Mouse (Mus musculus): ENCODE data around the gene Cabp7. TPM values are rescaled to one million over a fixed set of nuclear protein-coding genes. Genes with fewer than 3 reads are reported as not detected.

Cabp7 gene
- polyA plus RNA-seq, 1 experiment = 3.5 TPM

- Histone ChIP-seq H3K36me3 (ENCODE audit: control insufficient read depth, insufficient read depth, low read length, poor library complexity, severe bottlenecking) (no peaks in the 10 kb centered on the region), H3K9me3 (replicated peaks; ENCODE audit: control insufficient read depth, insufficient read depth, low read length, poor library complexity, severe bottlenecking) (no peaks in the 10 kb centered on the region), H3K4me3 (ENCODE audit: low read depth, low read length) (no peak overlapping the region), H3K4me1 (ENCODE audit: control insufficient read depth, insufficient read depth, low read length) (no peaks in the 10 kb centered on the region), H3K27me3 (ENCODE audit: control insufficient read depth, insufficient read depth, low read length, poor library complexity, severe bottlenecking) (no peaks in the 10 kb centered on the region), H3K27ac (ENCODE audit: insufficient read depth, low read length) (no peak overlapping the region; the same call in 1 of the 2 replicates), H3K9ac (ENCODE audit: low read depth, poor library complexity, severe bottlenecking) (no peak overlapping the region)
- TF ChIP-seq CTCF (IDR thresholded peaks at IDR 0.05; ENCODE audit: low read depth, low read length) = no peak
- TF ChIP-seq POLR2A (IDR thresholded peaks at IDR 0.05; ENCODE audit: insufficient read depth, low read length) = no peak
- TF ChIP-seq EP300 (IDR thresholded peaks at IDR 0.05; ENCODE audit: insufficient read depth, low read depth, low read length) = no peak
Measured at GRCm38 (mm10) chr11:4688632-4689380, 57.8 kb downstream of the Cabp7 start.

DNA sequence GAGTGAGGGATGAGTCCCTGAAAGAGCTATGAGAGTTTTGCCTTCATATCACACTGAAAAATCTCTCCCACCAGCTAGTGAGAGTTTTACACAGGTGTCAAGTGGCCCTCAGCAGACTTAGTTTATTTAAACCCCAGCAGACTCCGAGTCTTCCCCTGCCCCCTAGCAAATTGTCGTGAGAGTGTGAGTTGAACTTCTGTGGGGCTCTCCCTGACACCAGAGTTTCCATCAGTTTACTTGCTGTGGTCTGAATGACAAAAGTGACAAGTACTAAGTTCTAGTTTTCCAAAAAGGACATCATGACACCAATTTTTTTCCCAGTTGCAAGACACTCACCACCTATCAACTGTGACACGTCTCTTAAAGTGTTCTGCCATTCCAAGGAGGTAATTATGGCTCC lies 58.7 kb downstream of the Cabp7 start:
- Histone ChIP-seq H3K4me3 (ENCODE audit: low read depth, low read length) (no peak overlapping the region), H3K27ac (ENCODE audit: insufficient read depth, low read length) (no peak overlapping the region), H3K27me3 (ENCODE audit: control insufficient read depth, insufficient read depth, low read length, poor library complexity, severe bottlenecking) (no peaks in the 10 kb centered on the region), H3K9ac (ENCODE audit: low read depth, poor library complexity, severe bottlenecking) (no peak overlapping the region), H3K4me1 (ENCODE audit: control insufficient read depth, insufficient read depth, low read length) (no peaks in the 10 kb centered on the region), H3K36me3 (ENCODE audit: control insufficient read depth, insufficient read depth, low read length, poor library complexity, severe bottlenecking) (no peaks in the 10 kb centered on the region; the same call in 1 of the 2 replicates), H3K9me3 (replicated peaks; ENCODE audit: control insufficient read depth, insufficient read depth, low read length, poor library complexity, severe bottlenecking) (no peaks in the 10 kb centered on the region)
- no peak for TF ChIP-seq EP300 (IDR thresholded peaks at IDR 0.05; ENCODE audit: insufficient read depth, low read depth, low read length)
- TF ChIP-seq CTCF (IDR thresholded peaks at IDR 0.05; ENCODE audit: low read depth, low read length) = no peak
- no peak for TF ChIP-seq POLR2A (IDR thresholded peaks at IDR 0.05; ENCODE audit: insufficient read depth, low read length)

DNA sequence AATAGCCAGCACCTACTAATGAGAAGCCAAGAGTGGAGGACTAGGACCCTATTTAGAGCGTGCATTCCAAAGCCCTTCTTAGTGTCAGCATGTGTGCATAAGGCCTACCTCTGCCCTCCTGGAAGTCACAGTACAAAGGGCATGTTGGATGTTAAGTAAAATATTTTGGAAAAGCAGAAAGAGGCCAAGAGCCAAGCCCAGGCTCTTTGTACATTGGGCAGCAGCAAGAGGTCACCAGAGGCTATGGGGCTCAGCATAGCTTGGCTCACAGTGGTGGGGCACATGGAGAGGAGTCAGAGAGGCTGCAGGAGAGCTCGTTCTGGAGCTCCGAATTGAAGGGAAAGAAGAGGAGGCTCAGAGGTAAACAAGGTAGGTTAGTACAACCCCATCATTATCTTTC lies 59.6 kb downstream of the Cabp7 start:
- Histone ChIP-seq H3K9me3 (replicated peaks; ENCODE audit: control insufficient read depth, insufficient read depth, low read length, poor library complexity, severe bottlenecking) (no peaks in the 10 kb centered on the region), H3K36me3 (ENCODE audit: control insufficient read depth, insufficient read depth, low read length, poor library complexity, severe bottlenecking) (peaks cover 4% of the 10 kb centered on the region), H3K4me3 (ENCODE audit: low read depth, low read length) (no peak overlapping the region), H3K9ac (ENCODE audit: low read depth, poor library complexity, severe bottlenecking) (no peak overlapping the region), H3K27me3 (ENCODE audit: control insufficient read depth, insufficient read depth, low read length, poor library complexity, severe bottlenecking) (no peaks in the 10 kb centered on the region), H3K27ac (ENCODE audit: insufficient read depth, low read length) (no peak overlapping the region), H3K4me1 (ENCODE audit: control insufficient read depth, insufficient read depth, low read length) (no peaks in the 10 kb centered on the region)
- no peak for TF ChIP-seq EP300 (IDR thresholded peaks at IDR 0.05; ENCODE audit: insufficient read depth, low read depth, low read length)
- TF ChIP-seq POLR2A (IDR thresholded peaks at IDR 0.05; ENCODE audit: insufficient read depth, low read length) = no peak
- TF ChIP-seq CTCF (IDR thresholded peaks at IDR 0.05; ENCODE audit: low read depth, low read length) = no peak

Other genes with a start within 250 kb of the Cabp7 start
- gene Mtmr3, start 151.9 kb downstream of the Cabp7 start, polyA plus RNA-seq (2011; ENCODE audit: insufficient read depth, insufficient read length, low read depth, missing spikeins) = 26.8 and 31.2 TPM in 2 replicates
- gene Gm11032, start 126.7 kb downstream of the Cabp7 start, polyA plus RNA-seq (2011; ENCODE audit: insufficient read depth, insufficient read length, low read depth, missing spikeins) = not detected in 2 replicates
- gene Ascc2, start 109.0 kb downstream of the Cabp7 start, polyA plus RNA-seq (2011; ENCODE audit: insufficient read depth, insufficient read length, low read depth, missing spikeins) = 33.4 and 35.7 TPM in 2 replicates
- 245 and 325 TPM in 2 replicates for gene Uqcr10, start 42.4 kb downstream of the Cabp7 start, polyA plus RNA-seq (2011; ENCODE audit: insufficient read depth, insufficient read length, low read depth, missing spikeins)
- gene Zmat5, start 42.1 kb downstream of the Cabp7 start, polyA plus RNA-seq (2011; ENCODE audit: insufficient read depth, insufficient read length, low read depth, missing spikeins) = 15.3 and 19.3 TPM in 2 replicates
- gene Nf2, start 102.8 kb upstream of the Cabp7 start, polyA plus RNA-seq (2011; ENCODE audit: insufficient read depth, insufficient read length, low read depth, missing spikeins) = 77.7 and 81.5 TPM in 2 replicates
- gene Nipsnap1, start 127.2 kb upstream of the Cabp7 start, polyA plus RNA-seq (2011; ENCODE audit: insufficient read depth, insufficient read length, low read depth, missing spikeins) = 83.4 and 91.2 TPM in 2 replicates
- gene Thoc5, start 148.5 kb upstream of the Cabp7 start, polyA plus RNA-seq (2011; ENCODE audit: insufficient read depth, insufficient read length, low read depth, missing spikeins) = 51.3 and 52.3 TPM in 2 replicates
- gene Nefh, start 201.3 kb upstream of the Cabp7 start, polyA plus RNA-seq (2011; ENCODE audit: insufficient read depth, insufficient read length, low read depth, missing spikeins) = 1.5 and 2.2 TPM in 2 replicates
- gene Ap1b1, start 240.0 kb upstream of the Cabp7 start, polyA plus RNA-seq (2011; ENCODE audit: insufficient read depth, insufficient read length, low read depth, missing spikeins) = 55.4 and 61.2 TPM in 2 replicates

Measured in ES-Bruce4 (cell line).